Mouse (Mus musculus) adipose tissue, adult 10 weeks (tissue): Measurements from ENCODE around the gene Slc36a3. TPM values are rescaled to one million over a fixed set of nuclear protein-coding genes. Genes with fewer than 3 reads are reported as not detected.

Source experiments
- polyA plus RNA-seq: library from polyadenylated mRNA; stranded (reverse); fragments of 350-450 nt; fragmentation: Illumina TruSeq; extraction: RNeasy Lipid Tissue Mini Kit (QIAGEN cat#74804); gene quantifications from one replicate; pipeline ENCODE4 v1.2.3, GENCODE M21; 2014; ENCODE audit warnings: low read depth, low replicate concordance

Gene Slc36a3
- polyA plus RNA-seq = 0.24 TPM

GRCm38 (mm10) chr11:55151608-55152007 lies at the start of gene Slc36a3:
Gene Slc36a3, minus strand, starts transcription at chr11:55151708.

GRCm38 (mm10) chr11:55184733-55185291 lies 33.3 kb upstream of the Slc36a3 start, which contains the start of gene Slc36a2:
Gene Slc36a2, minus strand, starts transcription at chr11:55185077.

GRCm38 (mm10) chr11:55097463-55098188 lies 53.9 kb downstream of the Slc36a3 start, which contains the start of gene Gm2a:
Gene Gm2a, plus strand, starts transcription at chr11:55098115.

GRCm38 (mm10) chr11:55077331-55078231 lies 73.9 kb downstream of the Slc36a3 start, which contains the start of gene Ccdc69:
Gene Ccdc69, minus strand, starts transcription at chr11:55078131.

Other genes starting within 250 kb of the Slc36a3 start
- 2,148 TPM for gene Gpx3, start 249.3 kb downstream of the Slc36a3 start, polyA plus RNA-seq
- gene Tnip1, start 188.8 kb downstream of the Slc36a3 start, polyA plus RNA-seq = 33.6 TPM
- 193 TPM for gene Anxa6, start 118.3 kb downstream of the Slc36a3 start, polyA plus RNA-seq
- gene Ccdc69, start 73.6 kb downstream of the Slc36a3 start, polyA plus RNA-seq = 15.3 TPM
- gene Gm2a, start 53.6 kb downstream of the Slc36a3 start, polyA plus RNA-seq = 64.6 TPM
- gene Slc36a2, start 33.4 kb upstream of the Slc36a3 start, polyA plus RNA-seq = 40.2 TPM
- 6.8 TPM for gene Slc36a1, start 52.6 kb upstream of the Slc36a3 start, polyA plus RNA-seq
- 1.4 TPM for gene Fat2, start 184.9 kb upstream of the Slc36a3 start, polyA plus RNA-seq